In genomic region chr2:118111116-118111487, GRCm38 (mm10) we compare ENCODE assay signal across 8 mouse cellular contexts. TPM values are rescaled to one million over a fixed set of nuclear protein-coding genes. Genes with fewer than 3 reads are reported as not detected.
DNase-seq lines count a peak whose midpoint lies in the region; TF ChIP-seq lines count a peak whose summit lies in the region.

No protein-coding gene starts in this region.

- peaks cover 1% of the 10 kb centered on the region; the same call in 1 of the 2 replicates for H3K4me1 ChIP-seq in cortical plate, adult 2 months (ENCODE audit: control insufficient read depth, insufficient read depth, low read length)
- peaks cover 70% of the 10 kb centered on the region for H3K4me1 ChIP-seq in megakaryocyte, embryonic 14.5 days

- TF ChIP-seq POLR2A in cortical plate, adult 2 months (IDR thresholded peaks at IDR 0.05; ENCODE audit: extremely low read depth, insufficient read depth, low read length) = no peak

- H3K27ac ChIP-seq in cortical plate, adult 2 months (ENCODE audit: insufficient read depth, low read length) = no peak overlapping the region

- H3K27me3 ChIP-seq in megakaryocyte, embryonic 14.5 days (replicated peaks) = no peaks in the 10 kb centered on the region

- no peaks in the 10 kb centered on the region for H3K9me3 ChIP-seq in megakaryocyte, embryonic 14.5 days

- TF ChIP-seq CTCF in cortical plate, adult 2 months (IDR thresholded peaks at IDR 0.05; ENCODE audit: extremely low read depth, insufficient read depth, low read length) = peak; percentile 66; the same call in 1 of the 2 replicates

- DNase-seq in adipocyte (ENCODE audit: low spot score) = peak; percentile 97
- peak; percentile 74 to 75 for DNase-seq in gastrocnemius, adult 8-10 months (ENCODE audit: low spot score in 2 of 2)
- DNase-seq in hindlimb bud, embryonic 11.5 days (ENCODE audit: extremely low spot score, low read depth, low spot score) = peak; percentile 85
- peak; percentile 32 to 92 for DNase-seq in left cerebral cortex, adult 9 months (ENCODE audit: low spot score in 2 of 2)
- DNase-seq in right cerebral cortex, adult 2 months (ENCODE audit: low spot score in 2 of 2) = peak; percentile 89 to 93
- DNase-seq in urinary bladder, postnatal 10 days (ENCODE audit: low spot score) = peak; percentile 57

- peaks cover 68% of the 10 kb centered on the region for H3K36me3 ChIP-seq in megakaryocyte, embryonic 14.5 days (replicated peaks; ENCODE audit: low read length)

- H3K4me3 ChIP-seq in cortical plate, adult 2 months (ENCODE audit: insufficient read depth, low read length) = peak overlapping the region; percentile 25
- H3K4me3 ChIP-seq in megakaryocyte, embryonic 14.5 days (replicated peaks) = peak overlapping the region; percentile 95

RNA-seq across cellular contexts. Expression of gene Thbs1, which starts 0.6 kb away (rescaled TPM):
- polyA plus RNA-seq in cortical plate, adult 2 months (2012; rRNA removed) = 0.44 and 0.69 TPM in 2 replicates
- 10 to 100 TPM in 2 of 4 experiments, 1 to 10 TPM in 2; 3.0 to 30.0 (median 8.2) TPM for total RNA-seq in gastrocnemius, adult 8-10 months (2022)
- polyA plus RNA-seq in megakaryocyte, embryonic 14.5 days (2012; ENCODE audit: insufficient read depth, low replicate concordance) = 258 and 405 TPM in 2 replicates

Comparison
In these comparisons a context has a peak if more than half of its experiments do, and no peak if none do; other contexts are left out.
1. RNA of gene Thbs1, which starts 0.6 kb away (polyA plus RNA-seq): 258 to 405 TPM in megakaryocyte, embryonic 14.5 days; 0.44 to 0.69 TPM in cortical plate, adult 2 months; every median in the first group is over 100 times any median in the second.
2. Peak in every context shown above with its lines, with median percentiles within 50 percentile points of each other: DNase-seq.